Mouse (Mus musculus): ENCODE measurements around the gene Zfyve28. TPM values are rescaled to one million over a fixed set of nuclear protein-coding genes. Genes with fewer than 3 reads are reported as not detected.

Gene Zfyve28
- polyA plus RNA-seq, 1 experiment from 2014 or later = 0.64 TPM

DNA sequence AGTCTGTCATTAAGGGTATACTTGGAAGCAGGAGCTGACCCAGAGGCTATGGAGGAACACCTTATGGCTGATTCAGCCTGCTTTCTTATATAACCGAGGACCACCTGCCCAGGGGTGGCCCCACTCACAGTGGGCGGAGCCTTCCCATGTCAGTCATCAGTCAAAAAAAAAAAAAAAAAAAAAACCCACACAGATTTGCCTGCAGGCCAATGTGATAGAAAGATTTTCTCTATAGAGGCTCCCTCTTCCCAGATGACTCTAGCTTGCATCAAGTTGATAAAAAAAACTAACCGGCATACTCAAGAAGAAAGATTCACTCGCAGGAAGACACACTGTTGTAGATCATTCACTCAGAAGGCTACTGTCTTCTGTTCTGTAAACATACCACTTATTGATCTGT is 68.2 kb downstream of the Zfyve28 start:
- Histone ChIP-seq H3K9me3 (no peaks in the 10 kb centered on the region), H3K36me3 (no peaks in the 10 kb centered on the region), H3K27me3 (no peaks in the 10 kb centered on the region), H3K27ac (no peak overlapping the region), H3K4me3 (no peak overlapping the region), H3K4me2 (no peak overlapping the region), H3K9ac (no peak overlapping the region), H3K4me1 (peaks cover 16% of the 10 kb centered on the region)
- no peak for ATAC-seq (ENCODE audit: borderline replicate concordance, extremely low read depth, low FRiP score, low TSS enrichment)
- WGBS = 77% methylated on average over 4 of the region's 4 CpGs

DNA sequence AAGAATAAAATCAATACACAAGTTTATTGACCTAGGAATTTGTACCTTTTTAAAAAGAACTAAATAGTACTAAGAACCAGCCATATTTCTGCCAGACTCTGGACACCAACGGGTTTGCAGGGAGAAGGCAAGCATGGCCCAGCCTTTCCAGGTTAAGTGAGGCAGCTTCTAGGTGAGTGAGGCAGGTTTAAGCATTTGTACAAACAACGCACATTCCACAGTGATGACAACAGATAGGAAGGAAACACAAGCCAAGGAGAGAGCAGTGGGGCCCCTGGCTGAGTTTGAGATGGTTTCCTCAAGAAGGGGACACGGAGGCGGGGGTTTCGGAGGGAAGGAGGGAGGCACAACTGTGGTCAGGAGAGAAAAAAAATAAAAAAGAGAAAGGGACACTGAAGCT is 69.6 kb downstream of the Zfyve28 start:
- H3K36me3 ChIP-seq = no peaks in the 10 kb centered on the region
- H3K27ac ChIP-seq = peak overlapping the region; percentile 35; the same call in 1 of the 2 replicates
- H3K27me3 ChIP-seq = no peaks in the 10 kb centered on the region
- H3K9ac ChIP-seq = no peak overlapping the region
- H3K4me3 ChIP-seq = no peak overlapping the region
- peaks cover 16% of the 10 kb centered on the region for H3K4me1 ChIP-seq
- H3K4me2 ChIP-seq = no peak overlapping the region
- no peak for ATAC-seq (ENCODE audit: borderline replicate concordance, extremely low read depth, low FRiP score, low TSS enrichment)
- WGBS = 51% methylated on average over 5 of the region's 5 CpGs
- H3K9me3 ChIP-seq = no peaks in the 10 kb centered on the region

DNA sequence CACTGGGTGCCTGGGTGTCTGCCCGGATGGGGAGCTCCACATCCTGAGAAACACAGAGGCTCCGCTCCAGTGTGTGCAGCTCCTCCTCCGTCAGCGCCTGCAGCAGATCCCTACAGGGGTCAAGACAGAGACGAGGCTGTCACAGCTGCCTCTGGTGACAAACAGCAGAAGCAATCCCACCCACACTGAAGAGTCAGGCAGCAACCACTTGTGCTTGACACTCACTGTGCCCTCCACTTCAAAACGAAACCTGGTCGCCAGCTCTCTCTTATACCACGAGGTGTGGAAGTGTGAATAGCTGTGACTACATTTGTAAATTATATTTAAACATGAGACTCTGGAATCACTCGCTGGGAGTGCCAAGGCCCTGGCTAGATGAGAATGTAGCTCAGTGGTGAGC is 70.5 kb downstream of the Zfyve28 start:
- WGBS = 27% methylated on average over 9 of the region's 9 CpGs
- H3K9ac ChIP-seq = no peak overlapping the region
- no peak overlapping the region for H3K27ac ChIP-seq
- peaks cover 16% of the 10 kb centered on the region for H3K4me1 ChIP-seq
- no peaks in the 10 kb centered on the region for H3K9me3 ChIP-seq
- H3K4me2 ChIP-seq = 0 out of 2 replicates have a peak overlapping the region, but pooled peaks have one; percentile 10
- ATAC-seq (ENCODE audit: borderline replicate concordance, extremely low read depth, low FRiP score, low TSS enrichment) = no peak
- H3K36me3 ChIP-seq = no peaks in the 10 kb centered on the region
- H3K4me3 ChIP-seq = no peak overlapping the region
- H3K27me3 ChIP-seq = no peaks in the 10 kb centered on the region

DNA sequence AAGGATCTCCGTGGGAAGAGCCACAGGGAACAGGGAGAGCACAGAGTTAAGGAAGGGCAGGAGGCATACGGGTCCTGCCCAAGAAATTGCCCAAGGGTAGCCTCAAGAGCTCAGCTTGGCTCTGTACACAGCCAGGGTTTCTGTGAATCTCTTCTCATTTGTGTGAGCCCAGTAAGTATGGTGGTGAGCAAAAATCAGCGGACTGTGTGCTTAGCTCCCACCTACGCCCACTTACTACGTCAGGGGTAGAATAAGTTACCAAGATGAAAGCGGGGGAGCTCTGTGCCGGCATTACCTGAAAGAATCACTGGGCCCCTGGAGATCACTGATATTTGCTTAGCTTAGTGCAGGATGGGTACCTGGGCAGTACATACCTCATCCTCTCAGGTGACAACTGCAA is 72.2 kb downstream of the Zfyve28 start:
- no peak overlapping the region for H3K27ac ChIP-seq
- no peak overlapping the region for H3K9ac ChIP-seq
- H3K27me3 ChIP-seq = no peaks in the 10 kb centered on the region
- H3K4me3 ChIP-seq = no peak overlapping the region
- 73% methylated on average over 7 of the region's 7 CpGs for WGBS
- no peak overlapping the region for H3K4me2 ChIP-seq
- no peak for ATAC-seq (ENCODE audit: borderline replicate concordance, extremely low read depth, low FRiP score, low TSS enrichment)
- H3K36me3 ChIP-seq = no peaks in the 10 kb centered on the region
- no peaks in the 10 kb centered on the region for H3K9me3 ChIP-seq
- peaks cover 16% of the 10 kb centered on the region for H3K4me1 ChIP-seq

DNA sequence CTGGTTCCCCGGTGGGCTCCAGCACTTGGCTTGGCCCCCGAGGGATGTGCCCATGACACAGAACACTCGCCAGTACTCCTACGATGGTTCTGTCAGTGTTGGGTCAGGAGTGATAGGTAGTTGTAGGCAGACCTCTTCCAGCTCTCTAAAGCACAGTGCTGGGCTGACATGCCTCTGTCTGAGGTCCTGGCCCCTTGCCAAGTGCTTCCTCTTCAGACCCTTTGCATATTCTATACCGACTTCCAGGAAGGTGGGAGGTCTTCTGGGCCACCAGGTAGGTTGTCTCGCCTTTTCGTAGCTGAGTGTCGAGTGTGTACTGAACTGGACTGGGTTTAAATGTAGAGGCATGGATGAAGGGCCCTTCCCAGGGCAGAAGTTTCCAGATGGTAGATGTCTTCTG is 74.6 kb downstream of the Zfyve28 start:
- no peak for ATAC-seq (ENCODE audit: borderline replicate concordance, extremely low read depth, low FRiP score, low TSS enrichment)
- WGBS = 42% methylated on average over 8 of the region's 8 CpGs
- Histone ChIP-seq H3K9ac (no peak overlapping the region), H3K4me3 (no peak overlapping the region), H3K36me3 (no peaks in the 10 kb centered on the region), H3K4me2 (no peak overlapping the region), H3K27me3 (no peaks in the 10 kb centered on the region), H3K27ac (no peak overlapping the region), H3K4me1 (peaks cover 11% of the 10 kb centered on the region), H3K9me3 (no peaks in the 10 kb centered on the region)

DNA sequence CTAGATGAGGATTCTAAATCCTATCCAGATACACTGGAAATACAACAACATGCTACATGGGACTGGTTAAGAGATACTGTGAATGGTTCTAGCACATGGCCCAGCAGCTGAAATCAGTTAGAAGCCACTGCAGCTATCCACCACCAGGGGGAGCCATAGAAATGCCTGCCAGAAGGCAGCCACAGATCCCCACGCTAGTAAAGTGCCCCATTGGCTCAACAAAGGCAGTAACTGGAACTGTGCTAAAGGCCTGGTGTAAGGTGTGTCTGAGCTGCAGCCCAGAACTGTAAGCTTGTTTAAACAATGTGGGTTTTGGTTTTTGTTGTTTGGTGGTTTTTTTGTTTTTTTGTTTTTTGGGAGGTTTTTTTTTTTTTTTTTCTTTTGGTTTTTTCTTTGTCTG is 78.0 kb downstream of the Zfyve28 start:
- peak; percentile 55; the same call in 1 of the 2 replicates for ATAC-seq (ENCODE audit: borderline replicate concordance, extremely low read depth, low FRiP score, low TSS enrichment)
- Histone ChIP-seq H3K4me1 (no peaks in the 10 kb centered on the region), H3K27ac (no peak overlapping the region), H3K4me2 (no peak overlapping the region), H3K4me3 (no peak overlapping the region), H3K9me3 (no peaks in the 10 kb centered on the region), H3K36me3 (no peaks in the 10 kb centered on the region), H3K27me3 (no peaks in the 10 kb centered on the region), H3K9ac (no peak overlapping the region)
- WGBS = 0% methylated on average over 1 of the region's 1 CpGs

DNA sequence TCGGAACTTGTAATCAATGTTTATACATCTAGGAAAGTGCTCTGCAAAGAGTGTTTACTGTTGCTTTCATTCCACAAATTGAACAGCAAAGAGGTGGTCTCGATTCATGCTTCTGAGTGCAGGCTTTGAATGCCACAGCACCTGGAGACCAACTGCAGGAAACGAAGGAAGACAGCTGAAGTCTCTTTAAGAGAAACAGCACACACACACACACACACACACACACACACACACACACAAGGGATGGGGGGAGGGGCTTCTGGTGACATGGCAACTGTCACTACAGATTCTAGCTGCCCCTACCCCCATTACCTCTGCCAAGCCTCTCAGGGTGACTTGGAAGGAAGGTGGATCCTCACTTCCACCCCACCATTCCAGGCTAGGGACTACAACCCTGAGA is 80.7 kb downstream of the Zfyve28 start:
- Histone ChIP-seq H3K9ac (no peak overlapping the region), H3K4me3 (no peak overlapping the region), H3K36me3 (no peaks in the 10 kb centered on the region), H3K27ac (no peak overlapping the region), H3K9me3 (no peaks in the 10 kb centered on the region), H3K4me1 (no peaks in the 10 kb centered on the region), H3K4me2 (no peak overlapping the region), H3K27me3 (no peaks in the 10 kb centered on the region)
- 28% methylated on average over 3 of the region's 3 CpGs for WGBS
- ATAC-seq (ENCODE audit: borderline replicate concordance, extremely low read depth, low FRiP score, low TSS enrichment) = no peak

DNA sequence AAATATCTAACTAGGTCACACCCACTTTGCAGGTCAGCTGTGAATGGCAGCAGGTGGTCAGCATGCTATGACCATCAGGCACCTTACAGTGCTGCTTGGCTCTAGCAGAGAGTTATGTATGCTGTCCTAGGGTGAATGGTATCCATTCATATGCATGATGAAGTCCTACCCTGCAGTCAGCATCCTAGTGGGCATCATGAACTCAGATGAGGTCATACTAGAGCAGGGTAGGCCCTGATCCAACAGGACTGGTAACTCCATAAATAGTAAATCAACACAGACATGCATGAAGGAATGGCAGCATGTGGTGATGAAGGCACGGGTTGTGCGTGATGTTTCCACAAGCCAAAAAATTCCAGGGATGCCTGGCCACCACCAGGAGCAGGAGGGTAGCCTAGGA is 82.5 kb downstream of the Zfyve28 start:
- H3K36me3 ChIP-seq = no peaks in the 10 kb centered on the region
- H3K9ac ChIP-seq = no peak overlapping the region
- no peaks in the 10 kb centered on the region for H3K27me3 ChIP-seq
- H3K9me3 ChIP-seq = no peaks in the 10 kb centered on the region
- H3K27ac ChIP-seq = no peak overlapping the region
- peaks cover 9% of the 10 kb centered on the region; the same call in 1 of the 2 replicates for H3K4me1 ChIP-seq
- H3K4me2 ChIP-seq = no peak overlapping the region
- no peak overlapping the region for H3K4me3 ChIP-seq
- 71% methylated on average over 2 of the region's 2 CpGs for WGBS
- ATAC-seq (ENCODE audit: borderline replicate concordance, extremely low read depth, low FRiP score, low TSS enrichment) = no peak

DNA sequence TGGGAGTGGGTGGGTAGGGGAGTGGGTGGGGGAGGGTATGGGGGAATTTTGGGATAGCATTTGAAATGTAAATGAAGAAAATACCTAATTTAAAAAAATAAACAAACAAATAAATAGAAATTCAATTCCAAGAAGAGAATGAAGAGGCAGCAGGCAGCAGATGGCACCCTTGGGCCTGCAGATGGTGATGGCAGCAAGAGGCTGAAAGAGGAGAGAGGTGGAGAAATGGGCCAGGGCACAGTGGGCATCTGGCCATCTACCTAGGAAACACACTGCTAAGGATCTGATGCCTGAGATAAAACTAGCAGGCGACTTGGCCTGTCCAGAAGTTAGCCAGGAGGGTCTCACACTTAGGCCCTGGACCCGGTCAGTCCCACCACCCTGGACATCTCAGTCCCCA is 83.3 kb downstream of the Zfyve28 start:
- no peak overlapping the region for H3K27ac ChIP-seq
- H3K9me3 ChIP-seq = no peaks in the 10 kb centered on the region
- H3K27me3 ChIP-seq = no peaks in the 10 kb centered on the region
- 64% methylated on average over 2 of the region's 2 CpGs for WGBS
- H3K4me2 ChIP-seq = no peak overlapping the region
- H3K4me3 ChIP-seq = no peak overlapping the region
- no peak for ATAC-seq (ENCODE audit: borderline replicate concordance, extremely low read depth, low FRiP score, low TSS enrichment)
- H3K4me1 ChIP-seq = peaks cover 9% of the 10 kb centered on the region; the same call in 1 of the 2 replicates
- H3K9ac ChIP-seq = no peak overlapping the region
- H3K36me3 ChIP-seq = no peaks in the 10 kb centered on the region

DNA sequence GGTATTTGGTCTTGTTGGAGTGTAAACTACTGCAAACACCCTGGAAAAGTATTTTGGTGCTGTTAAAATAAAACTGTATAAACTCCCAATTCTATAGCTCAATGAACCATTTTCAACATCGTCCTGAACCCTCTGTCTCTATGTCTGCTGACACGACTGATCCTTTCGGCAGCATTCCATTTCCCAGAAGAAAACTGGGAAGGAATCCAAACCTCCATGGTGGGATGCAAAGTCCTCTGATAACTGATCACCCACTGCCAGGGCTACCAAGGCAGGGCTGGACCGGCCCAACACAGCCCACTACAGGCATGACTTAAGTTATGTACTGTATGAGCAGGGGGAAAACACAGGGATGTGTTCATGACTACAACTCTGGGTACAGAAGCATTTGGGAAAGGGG is 86.2 kb downstream of the Zfyve28 start:
- 0 out of 2 replicates have a peak, but pooled peaks have one; percentile 11 for ATAC-seq (ENCODE audit: borderline replicate concordance, extremely low read depth, low FRiP score, low TSS enrichment)
- no peaks in the 10 kb centered on the region for H3K36me3 ChIP-seq
- H3K4me2 ChIP-seq = no peak overlapping the region
- H3K27me3 ChIP-seq = no peaks in the 10 kb centered on the region
- no peak overlapping the region for H3K4me3 ChIP-seq
- H3K4me1 ChIP-seq = peaks cover 9% of the 10 kb centered on the region; the same call in 1 of the 2 replicates
- no peak overlapping the region for H3K27ac ChIP-seq
- H3K9me3 ChIP-seq = no peaks in the 10 kb centered on the region
- no peak overlapping the region for H3K9ac ChIP-seq
- WGBS = 52% methylated on average over 4 of the region's 4 CpGs

DNA sequence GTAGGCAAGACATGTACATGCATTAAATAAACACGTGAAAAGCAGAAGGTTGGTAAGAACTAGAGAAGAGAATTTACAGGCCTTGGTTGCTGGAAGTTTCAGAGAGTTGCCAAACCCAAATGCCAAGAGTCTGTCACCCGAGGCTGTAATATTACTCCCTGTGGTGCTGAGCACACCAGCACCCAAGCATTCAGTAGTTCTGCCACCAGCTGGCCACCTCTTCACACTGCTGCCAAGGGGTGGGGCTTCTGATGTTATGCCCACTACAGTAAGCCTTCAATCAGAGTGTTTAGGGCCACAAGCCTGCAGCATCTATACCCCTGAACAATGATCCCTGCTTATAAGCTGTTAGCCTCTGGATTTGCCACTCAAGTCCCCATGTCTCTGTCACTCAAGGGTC is 86.9 kb downstream of the Zfyve28 start:
- Histone ChIP-seq H3K4me2 (no peak overlapping the region), H3K4me1 (peaks cover 9% of the 10 kb centered on the region; the same call in 1 of the 2 replicates), H3K27me3 (no peaks in the 10 kb centered on the region), H3K27ac (peak overlapping the region; percentile 36; the same call in 1 of the 2 replicates), H3K9me3 (no peaks in the 10 kb centered on the region), H3K4me3 (no peak overlapping the region), H3K36me3 (no peaks in the 10 kb centered on the region), H3K9ac (no peak overlapping the region)
- 54% methylated on average over 2 of the region's 2 CpGs for WGBS
- no peak for ATAC-seq (ENCODE audit: borderline replicate concordance, extremely low read depth, low FRiP score, low TSS enrichment)

DNA sequence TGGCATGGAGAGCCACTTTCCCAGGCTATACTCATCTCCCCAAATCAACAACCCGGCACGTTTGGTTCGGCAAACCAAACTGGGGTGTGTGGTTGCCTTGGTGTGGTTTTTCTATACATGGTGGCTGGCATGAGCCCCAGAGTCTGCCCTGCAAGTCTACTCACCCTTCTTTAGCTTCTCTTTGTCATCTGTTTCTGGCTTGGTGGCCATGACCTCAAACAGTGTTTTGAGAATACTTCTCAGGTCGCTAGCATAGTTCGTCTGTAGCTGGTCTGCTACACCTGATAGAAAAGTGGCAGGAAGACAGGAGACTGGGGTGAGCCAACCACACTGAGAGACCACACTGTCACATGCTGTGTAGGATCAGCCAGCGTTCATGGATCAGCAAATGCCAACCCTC is 89.6 kb downstream of the Zfyve28 start:
- Histone ChIP-seq H3K4me2 (no peak overlapping the region), H3K27ac (no peak overlapping the region), H3K27me3 (no peaks in the 10 kb centered on the region), H3K36me3 (no peaks in the 10 kb centered on the region), H3K9ac (no peak overlapping the region), H3K4me1 (peaks cover 9% of the 10 kb centered on the region; the same call in 1 of the 2 replicates), H3K4me3 (no peak overlapping the region), H3K9me3 (no peaks in the 10 kb centered on the region)
- ATAC-seq (ENCODE audit: borderline replicate concordance, extremely low read depth, low FRiP score, low TSS enrichment) = no peak
- 74% methylated on average over 6 of the region's 6 CpGs for WGBS

DNA sequence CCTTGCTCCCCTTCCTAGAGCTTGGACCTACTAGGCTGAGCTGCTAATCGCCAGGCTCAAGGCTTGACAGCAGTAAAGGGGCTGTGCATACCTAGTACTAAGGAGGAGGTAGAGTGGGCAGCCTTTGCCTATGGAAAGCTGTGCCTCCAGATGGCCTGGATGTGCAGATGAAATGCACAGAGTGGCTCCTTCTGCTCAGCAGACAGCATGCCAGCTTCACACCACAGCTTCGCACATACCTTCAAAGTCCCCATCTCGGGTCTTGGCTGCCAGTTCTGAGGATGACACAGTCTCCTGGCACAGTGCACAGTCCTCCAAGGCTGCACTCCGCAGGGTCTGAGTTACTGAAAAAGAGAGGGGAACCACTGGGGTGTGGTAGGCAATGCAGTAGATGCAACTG is 91.0 kb downstream of the Zfyve28 start:
- no peak overlapping the region for H3K4me2 ChIP-seq
- H3K27ac ChIP-seq = no peak overlapping the region
- H3K36me3 ChIP-seq = no peaks in the 10 kb centered on the region
- WGBS = 76% methylated on average over 4 of the region's 4 CpGs
- H3K9ac ChIP-seq = no peak overlapping the region
- H3K27me3 ChIP-seq = no peaks in the 10 kb centered on the region
- H3K9me3 ChIP-seq = no peaks in the 10 kb centered on the region
- no peak overlapping the region for H3K4me3 ChIP-seq
- peaks cover 9% of the 10 kb centered on the region; the same call in 1 of the 2 replicates for H3K4me1 ChIP-seq
- no peak for ATAC-seq (ENCODE audit: borderline replicate concordance, extremely low read depth, low FRiP score, low TSS enrichment)
